Mouse (Mus musculus): Measurements from ENCODE around the gene Pycr2.
"Not testable (repeated sequence)": the region's sequence is repeated elsewhere in the genome, so short reads cannot be mapped to it uniquely, and the experiment has no call there.

Gene Pycr2

GRCm38 (mm10) chr1:180905307-180905706 is 1.2 kb downstream of the Pycr2 start:
- no peak for DNase-seq (ENCODE audit: low read depth in 1 of 2, low spot score in 2 of 2)

- no peak for DNase-seq (ENCODE audit: low read depth in 1 of 2, low spot score in 2 of 2)
These were observed 1.8 kb downstream of the Pycr2 start for GRCm38 (mm10) chr1:180905876-180906275.

- no peak for DNase-seq (ENCODE audit: low read depth in 1 of 2, low spot score in 2 of 2)
These were observed 2.5 kb downstream of the Pycr2 start for GRCm38 (mm10) chr1:180906461-180907147.

GRCm38 (mm10) chr1:180911138-180911537 is 7.0 kb downstream of the Pycr2 start:
- no peak for DNase-seq (ENCODE audit: low read depth in 1 of 2, low spot score in 2 of 2)

GRCm38 (mm10) chr1:180911653-180912287 is 7.7 kb downstream of the Pycr2 start:
- no peak for DNase-seq (ENCODE audit: low read depth in 1 of 2, low spot score in 2 of 2)

GRCm38 (mm10) chr1:180912792-180913191 is 8.7 kb downstream of the Pycr2 start:
- no peak for DNase-seq (ENCODE audit: low read depth in 1 of 2, low spot score in 2 of 2)

GRCm38 (mm10) chr1:180913797-180914196 is 9.7 kb downstream of the Pycr2 start:
- no peak for DNase-seq (ENCODE audit: low read depth in 1 of 2, low spot score in 2 of 2)

- DNase-seq (ENCODE audit: low read depth in 1 of 2, low spot score in 2 of 2): no peak
These were observed 12.3 kb downstream of the Pycr2 start for GRCm38 (mm10) chr1:180916425-180916824.

- DNase-seq (ENCODE audit: low read depth in 1 of 2, low spot score in 2 of 2): no peak
These were observed 13.0 kb downstream of the Pycr2 start for GRCm38 (mm10) chr1:180917053-180917452.

- no peak for DNase-seq (ENCODE audit: low read depth in 1 of 2, low spot score in 2 of 2)
These were observed 15.6 kb downstream of the Pycr2 start for GRCm38 (mm10) chr1:180919686-180920085.

GRCm38 (mm10) chr1:180922273-180923048 is 18.4 kb downstream of the Pycr2 start:
- peak in 1 of 2 experiments; percentile 33 for DNase-seq (ENCODE audit: low read depth in 1 of 2, low spot score in 2 of 2)

- DNase-seq (ENCODE audit: low read depth in 1 of 2, low spot score in 2 of 2): no peak
These were observed 20.6 kb downstream of the Pycr2 start for GRCm38 (mm10) chr1:180924737-180925136.

- DNase-seq (ENCODE audit: low read depth in 1 of 2, low spot score in 2 of 2): no peak
These were observed 22.2 kb downstream of the Pycr2 start for GRCm38 (mm10) chr1:180926286-180926685.

- no peak for DNase-seq (ENCODE audit: low read depth in 1 of 2, low spot score in 2 of 2)
These were observed 25.5 kb downstream of the Pycr2 start for GRCm38 (mm10) chr1:180929599-180929998.

- DNase-seq (ENCODE audit: low read depth in 1 of 2, low spot score in 2 of 2): no peak
These were observed 27.0 kb downstream of the Pycr2 start for GRCm38 (mm10) chr1:180931106-180931505.

GRCm38 (mm10) chr1:180933659-180934058 is 29.6 kb downstream of the Pycr2 start:
- DNase-seq (ENCODE audit: low read depth in 1 of 2, low spot score in 2 of 2): no peak

GRCm38 (mm10) chr1:180934467-180935419 is 30.6 kb downstream of the Pycr2 start, which contains the start of gene Lefty1:
Gene Lefty1, plus strand, starts transcription at chr1:180935022.
- no peak for DNase-seq (ENCODE audit: low read depth in 1 of 2, low spot score in 2 of 2)

- DNase-seq (ENCODE audit: low read depth in 1 of 2, low spot score in 2 of 2): not testable (repeated sequence)
These were observed 32.7 kb downstream of the Pycr2 start for GRCm38 (mm10) chr1:180936610-180937398.

GRCm38 (mm10) chr1:180937631-180938030 is 33.5 kb downstream of the Pycr2 start:
- not testable (repeated sequence) for DNase-seq (ENCODE audit: low read depth in 1 of 2, low spot score in 2 of 2)

- DNase-seq (ENCODE audit: low read depth in 1 of 2, low spot score in 2 of 2): not testable (repeated sequence)
These were observed 34.7 kb downstream of the Pycr2 start for GRCm38 (mm10) chr1:180938781-180939180.
